Mouse (Mus musculus) liver, adult 2 months (tissue): ENCODE data around the gene Alg11. TPM values are rescaled to one million over a fixed set of nuclear protein-coding genes. Genes with fewer than 3 reads are reported as not detected.

Experiments used
- DNase-seq: peaks from one replicate; pipeline ENCODE4 v3.0.0-alpha.2; 2011; ENCODE audit warnings: low read depth, low spot score; ENCODE audit errors: extremely low read depth
- H3K27ac ChIP-seq: fragments of 200-500 bp; replicated peaks from 2 replicates; pipeline ENCODE4 v1.5.1; 2012; ENCODE audit warnings: low read depth, mild to moderate bottlenecking, control low read depth, inconsistent platforms, low read length; ENCODE audit not compliant: insufficient read depth
- H3K27me3 ChIP-seq: fragments of 200-500 bp; 2 replicates; pipeline ENCODE4 v1.6.1; 2012; ENCODE audit warnings: mild to moderate bottlenecking, moderate library complexity, low read length, inconsistent platforms; ENCODE audit not compliant: control insufficient read depth, insufficient read depth
- H3K36me3 ChIP-seq: fragments of 200-500 bp; 2 replicates; pipeline ENCODE4 v1.6.1; 2012; ENCODE audit warnings: low read length, inconsistent platforms; ENCODE audit not compliant: control insufficient read depth, insufficient read depth
- H3K4me1 ChIP-seq: fragments of 200-500 bp; 2 replicates; pipeline ENCODE4 v1.6.1; 2011; ENCODE audit warnings: low read length; ENCODE audit not compliant: control insufficient read depth, insufficient read depth
- H3K4me3 ChIP-seq: fragments of 200-500 bp; 2 replicates; pipeline ENCODE4 v1.5.1; 2011; ENCODE audit warnings: low read depth, mild to moderate bottlenecking, control low read depth, low read length, moderate library complexity; ENCODE audit not compliant: insufficient read depth
- H3K79me2 ChIP-seq: fragments of 200-500 bp; 2 replicates; pipeline ENCODE4 v1.6.1; 2012; ENCODE audit warnings: inconsistent platforms, mild to moderate bottlenecking, low read length, moderate library complexity; ENCODE audit not compliant: control insufficient read depth, insufficient read depth
- H3K9ac ChIP-seq: fragments of 200-500 bp; 2 replicates; pipeline ENCODE4 v1.6.1; 2012; ENCODE audit warnings: low read depth, mild to moderate bottlenecking, control low read depth, inconsistent platforms, low read length
- CTCF ChIP-seq: fragments of 200-500 bp; IDR thresholded peaks from 2 replicates; pipeline ENCODE4 v1.5.1; 2011; ENCODE audit warnings: low read depth, low read length, control low read depth
- POLR2A ChIP-seq: fragments of 200-500 bp; IDR thresholded peaks from 2 replicates; pipeline ENCODE4 v1.6.1; 2011; ENCODE audit warnings: low read length, control low read depth; ENCODE audit not compliant: insufficient read depth; ENCODE audit errors: extremely low read depth
- WGBS: fragments of 180-500 bp; shearing (Covaris S2); methylation state at CpG from one replicate; pipeline ENCODE4 v1.1.7; 2018; 5-methylcytosine and 5-hydroxymethylcytosine counted together
- polyA plus RNA-seq: library from polyadenylated mRNA; depleted of rRNA; stranded (reverse); fragments of >200 nt; gene quantifications from 2 replicates; pipeline ENCODE4 v1.2.3, GENCODE M21; 2012
- total RNA-seq: library from RNA; depleted of rRNA; stranded (reverse); fragments of >200 nt; gene quantifications from 2 replicates; pipeline ENCODE4 v1.2.3, GENCODE M21; 2014

Alg11 gene
- total and polyA plus RNA-seq, 2 experiments = 11.6 to 15.2 TPM

DNA sequence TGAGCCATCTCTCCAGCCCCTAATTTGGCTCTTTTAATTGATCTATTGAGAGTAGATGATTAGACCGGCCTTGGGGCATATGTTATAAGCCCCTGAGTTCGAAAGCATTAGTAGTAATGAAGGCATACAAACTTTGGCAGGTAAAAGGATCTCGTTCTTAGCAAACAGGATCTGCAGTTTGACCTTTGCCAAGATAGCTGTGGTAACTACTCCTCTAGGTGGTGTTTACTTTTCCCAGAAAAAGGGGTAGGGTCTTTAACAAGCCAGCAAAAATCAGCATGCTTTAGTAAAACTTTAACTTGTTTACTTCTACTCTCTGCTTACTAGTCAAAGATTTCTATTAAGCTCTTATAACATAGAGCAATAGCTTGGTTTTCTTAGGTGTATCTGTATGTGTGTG is 18.0 kb upstream of the Alg11 start:
- Histone ChIP-seq H3K27ac (no peak overlapping the region), H3K9ac (no peak overlapping the region), H3K4me3 (no peak overlapping the region), H3K27me3 (no peaks in the 10 kb centered on the region), H3K4me1 (peaks cover 23% of the 10 kb centered on the region), H3K79me2 (peaks cover 17% of the 10 kb centered on the region; the same call in 1 of the 2 replicates), H3K36me3 (no peaks in the 10 kb centered on the region)
- peak; percentile 77 for DNase-seq
- WGBS = 23% methylated on average over 3 of the region's 3 CpGs
- no peak for TF ChIP-seq CTCF
- no peak for TF ChIP-seq POLR2A

DNA sequence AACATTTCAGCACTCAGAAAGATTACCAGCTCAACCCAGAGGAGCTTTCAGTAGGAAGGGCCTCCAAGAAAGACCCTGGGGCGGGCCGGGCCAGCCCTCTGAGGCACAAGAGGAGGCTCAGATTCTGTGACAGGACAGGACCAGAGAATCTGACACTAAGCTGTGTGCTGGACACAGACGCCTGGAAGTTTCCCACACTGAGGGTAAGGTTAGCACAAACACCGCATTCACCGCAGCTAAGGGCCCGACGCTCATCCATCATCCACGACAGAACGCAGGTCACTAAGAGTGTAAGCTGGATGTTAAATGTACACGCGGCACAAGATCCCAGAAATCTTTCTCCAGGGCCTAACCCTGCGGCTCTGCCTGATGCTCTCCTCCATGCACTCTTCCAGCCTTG is 16.8 kb upstream of the Alg11 start:
- no peak overlapping the region for H3K9ac ChIP-seq
- no peaks in the 10 kb centered on the region for H3K36me3 ChIP-seq
- no peak overlapping the region for H3K4me3 ChIP-seq
- no peak for DNase-seq
- peaks cover 19% of the 10 kb centered on the region for H3K4me1 ChIP-seq
- no peak for TF ChIP-seq CTCF
- no peak for TF ChIP-seq POLR2A
- peaks cover 13% of the 10 kb centered on the region; the same call in 1 of the 2 replicates for H3K79me2 ChIP-seq
- 0 out of 2 replicates have a peak overlapping the region, but pooled peaks have one; percentile 16 for H3K27ac ChIP-seq
- H3K27me3 ChIP-seq = no peaks in the 10 kb centered on the region
- 83% methylated on average over 12 of the region's 12 CpGs for WGBS

DNA sequence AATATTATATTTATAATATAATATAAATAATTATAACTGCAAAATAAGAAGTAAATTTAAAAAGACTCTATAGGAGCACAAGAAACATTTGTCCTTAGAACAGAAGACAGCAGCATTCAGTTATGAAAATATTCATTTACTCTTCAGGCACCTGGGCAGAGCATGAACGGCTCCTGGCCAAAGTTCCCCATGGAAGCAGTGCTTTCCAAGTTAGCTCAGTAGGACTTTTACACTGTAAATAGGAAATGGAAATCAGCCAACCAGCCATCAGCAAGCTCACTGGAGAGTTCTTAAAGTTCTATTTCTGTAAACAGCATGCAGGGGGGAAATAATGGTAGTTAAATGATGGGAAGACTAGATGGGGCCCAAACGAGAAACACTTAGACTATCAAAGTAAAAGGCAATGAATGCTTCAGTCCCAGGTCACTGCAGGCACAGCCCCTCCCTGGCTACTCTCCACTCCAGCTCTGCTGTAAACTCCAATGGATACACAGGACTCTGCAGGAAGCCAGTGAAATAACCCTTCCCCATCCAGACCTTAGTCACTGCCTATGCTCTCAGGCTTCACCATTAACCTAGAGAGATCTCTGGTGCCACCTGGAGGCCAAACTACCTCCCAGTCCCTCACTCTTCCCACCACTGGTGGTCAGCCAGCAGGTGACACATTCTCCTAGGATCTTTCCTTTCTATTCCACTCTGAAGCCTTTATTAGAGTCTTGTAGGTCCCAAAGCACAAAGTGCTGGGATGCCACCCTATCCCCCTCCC is 12.6 kb upstream of the Alg11 start:
- H3K27ac ChIP-seq = peak overlapping the region; percentile 59
- H3K36me3 ChIP-seq = no peaks in the 10 kb centered on the region
- H3K4me3 ChIP-seq = no peak overlapping the region
- no peaks in the 10 kb centered on the region for H3K27me3 ChIP-seq
- peaks cover 10% of the 10 kb centered on the region for H3K79me2 ChIP-seq
- H3K4me1 ChIP-seq = peaks cover 11% of the 10 kb centered on the region
- peak; percentile 98 for DNase-seq
- H3K9ac ChIP-seq = no peak overlapping the region
- WGBS = 14% methylated on average over 2 of the region's 2 CpGs
- TF ChIP-seq POLR2A (no peak), CTCF (peak; percentile 81)

DNA sequence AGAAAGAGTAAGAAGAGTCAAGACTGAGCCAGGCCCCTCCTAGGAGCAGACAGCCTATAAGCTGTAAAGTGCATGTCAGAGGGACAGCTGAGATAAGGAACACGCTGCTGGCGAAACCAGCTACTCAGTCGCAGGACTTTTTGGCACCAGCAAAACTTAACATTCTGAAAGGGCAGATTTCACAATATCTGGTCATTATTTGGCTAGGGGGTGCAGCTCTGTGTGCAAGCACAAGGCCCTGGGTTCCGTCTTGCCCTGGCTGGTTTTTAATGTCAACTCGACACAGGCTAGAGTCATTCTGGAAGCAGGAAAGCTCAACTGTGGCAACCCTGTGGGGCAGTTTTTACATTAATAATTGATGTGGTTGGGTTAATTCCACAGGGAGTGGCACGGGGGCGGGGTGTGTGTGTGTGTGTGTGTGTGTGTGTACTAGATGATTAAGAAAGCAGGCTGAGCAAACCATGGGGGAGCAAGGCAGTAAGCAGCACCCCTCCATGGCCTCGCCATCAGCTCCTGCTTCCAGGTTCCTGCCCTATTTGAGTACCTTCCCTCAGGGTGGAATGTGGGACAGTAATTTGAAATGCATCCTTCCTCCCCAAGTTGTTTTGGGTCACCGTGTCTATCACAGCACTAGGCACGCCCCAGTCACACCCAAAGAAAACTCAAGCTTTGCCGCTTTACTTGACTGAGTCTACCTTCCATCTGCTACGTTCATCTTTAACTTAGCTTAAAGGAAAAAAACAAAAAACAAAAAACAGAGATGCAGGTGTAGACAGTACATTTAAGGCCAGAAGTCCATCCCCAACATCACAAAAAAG is 5.6 kb upstream of the Alg11 start:
- Histone ChIP-seq H3K79me2 (peaks cover 21% of the 10 kb centered on the region), H3K27me3 (no peaks in the 10 kb centered on the region), H3K9ac (0 out of 2 replicates have a peak overlapping the region, but pooled peaks have one; percentile 45), H3K36me3 (no peaks in the 10 kb centered on the region), H3K4me3 (no peak overlapping the region), H3K27ac (peak overlapping the region; percentile 80), H3K4me1 (peaks cover 20% of the 10 kb centered on the region)
- TF ChIP-seq CTCF (no peak), POLR2A (no peak)
- 35% methylated on average over 12 of the region's 12 CpGs for WGBS
- peak; percentile 98 for DNase-seq

DNA sequence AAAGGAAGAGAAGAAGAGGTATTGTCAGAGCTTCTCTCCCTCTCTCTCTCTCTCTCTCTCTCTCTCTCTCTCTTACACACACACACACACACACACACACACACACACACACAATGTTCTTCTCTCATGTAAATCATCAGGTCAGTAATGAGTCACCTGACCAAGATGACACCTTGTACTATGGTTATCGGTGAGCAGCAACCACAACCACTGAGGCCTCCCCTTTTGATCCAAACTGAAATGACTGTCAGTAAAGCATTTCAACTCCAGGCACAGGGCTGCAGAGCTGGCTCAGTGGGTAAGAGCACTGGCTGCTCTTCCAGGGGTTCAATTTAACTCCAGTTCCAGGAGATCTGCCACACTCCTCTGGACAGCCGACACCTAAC is 5.0 kb upstream of the Alg11 start:
- H3K79me2 ChIP-seq = peaks cover 21% of the 10 kb centered on the region
- H3K27ac ChIP-seq = 0 out of 2 replicates have a peak overlapping the region, but pooled peaks have one; percentile 15
- no peaks in the 10 kb centered on the region for H3K27me3 ChIP-seq
- no peaks in the 10 kb centered on the region for H3K36me3 ChIP-seq
- no peak overlapping the region for H3K4me3 ChIP-seq
- TF ChIP-seq POLR2A (no peak), CTCF (no peak)
- H3K4me1 ChIP-seq = peaks cover 20% of the 10 kb centered on the region
- 84% methylated on average over 2 of the region's 2 CpGs for WGBS
- DNase-seq = no peak
- no peak overlapping the region for H3K9ac ChIP-seq
